Mouse (Mus musculus) liver, embryonic 13.5 days (tissue): ENCODE results near the gene Mcf2l. TPM values are rescaled to one million over a fixed set of nuclear protein-coding genes. Genes with fewer than 3 reads are reported as not detected.
A peak's percentile ranks its signal among the peaks of the same experiment; 100 is the strongest.

Experiments
- ATAC-seq: fragments of 200-750 bp; cut with Nextera tagmentation; 2 replicates; pipeline ENCODE4 v1.8.0; 2017; ENCODE audit warnings: low read depth, mild to moderate bottlenecking, moderate number of reproducible peaks, moderate library complexity
- DNase-seq: peaks from one replicate; pipeline ENCODE4 v3.0.0; 2022
- H3K27ac ChIP-seq: fragments of 300-500 bp; sonication (generic); 2 replicates; pipeline ENCODE4 v1.5.1; 2015; ENCODE audit warnings: moderate library complexity, mild to moderate bottlenecking, inconsistent platforms
- H3K27me3 ChIP-seq: fragments of 300-500 bp; sonication (generic); 2 replicates; pipeline ENCODE4 v1.6.1; 2015; ENCODE audit warnings: mild to moderate bottlenecking, inconsistent platforms
- H3K36me3 ChIP-seq: fragments of 300-500 bp; sonication (generic); 2 replicates; pipeline ENCODE4 v1.6.1; 2015; ENCODE audit warnings: mild to moderate bottlenecking, inconsistent platforms
- H3K4me1 ChIP-seq: fragments of 300-500 bp; sonication (generic); replicated peaks from 2 replicates; pipeline ENCODE4 v1.6.1; 2015; ENCODE audit warnings: inconsistent platforms
- H3K4me2 ChIP-seq: fragments of 300-500 bp; sonication (generic); 2 replicates; pipeline ENCODE4 v1.6.1; 2015; ENCODE audit warnings: inconsistent platforms, mild to moderate bottlenecking, moderate library complexity
- H3K4me3 ChIP-seq: fragments of 300-500 bp; sonication (generic); replicated peaks from 2 replicates; pipeline ENCODE4 v1.5.1; 2015; ENCODE audit warnings: mild to moderate bottlenecking, inconsistent platforms
- H3K9ac ChIP-seq: fragments of 300-500 bp; sonication (generic); 2 replicates; pipeline ENCODE4 v1.6.1; 2015; ENCODE audit warnings: mild to moderate bottlenecking, inconsistent platforms
- H3K9me3 ChIP-seq: fragments of 300-500 bp; sonication (generic); replicated peaks from 2 replicates; pipeline ENCODE4 v1.6.1; 2016; ENCODE audit warnings: inconsistent platforms
- WGBS: fragments of 180-500 bp; shearing (Covaris S2); methylation state at CpG from one replicate; pipeline ENCODE4 v1.1.7; 2015; ENCODE audit not compliant: insufficient replicate concordance; 5-methylcytosine and 5-hydroxymethylcytosine counted together
- polyA plus RNA-seq: library from polyadenylated mRNA; unstranded; fragments of >200 nt; fragmentation: Nextera tagmentation; extraction: Ambion mirVana; gene quantifications from 2 replicates; pipeline ENCODE4 v1.2.1, GENCODE M21; 2015

Gene Mcf2l
- polyA plus RNA-seq, 1 experiment from 2014 or later: 0.89 TPM

DNA sequence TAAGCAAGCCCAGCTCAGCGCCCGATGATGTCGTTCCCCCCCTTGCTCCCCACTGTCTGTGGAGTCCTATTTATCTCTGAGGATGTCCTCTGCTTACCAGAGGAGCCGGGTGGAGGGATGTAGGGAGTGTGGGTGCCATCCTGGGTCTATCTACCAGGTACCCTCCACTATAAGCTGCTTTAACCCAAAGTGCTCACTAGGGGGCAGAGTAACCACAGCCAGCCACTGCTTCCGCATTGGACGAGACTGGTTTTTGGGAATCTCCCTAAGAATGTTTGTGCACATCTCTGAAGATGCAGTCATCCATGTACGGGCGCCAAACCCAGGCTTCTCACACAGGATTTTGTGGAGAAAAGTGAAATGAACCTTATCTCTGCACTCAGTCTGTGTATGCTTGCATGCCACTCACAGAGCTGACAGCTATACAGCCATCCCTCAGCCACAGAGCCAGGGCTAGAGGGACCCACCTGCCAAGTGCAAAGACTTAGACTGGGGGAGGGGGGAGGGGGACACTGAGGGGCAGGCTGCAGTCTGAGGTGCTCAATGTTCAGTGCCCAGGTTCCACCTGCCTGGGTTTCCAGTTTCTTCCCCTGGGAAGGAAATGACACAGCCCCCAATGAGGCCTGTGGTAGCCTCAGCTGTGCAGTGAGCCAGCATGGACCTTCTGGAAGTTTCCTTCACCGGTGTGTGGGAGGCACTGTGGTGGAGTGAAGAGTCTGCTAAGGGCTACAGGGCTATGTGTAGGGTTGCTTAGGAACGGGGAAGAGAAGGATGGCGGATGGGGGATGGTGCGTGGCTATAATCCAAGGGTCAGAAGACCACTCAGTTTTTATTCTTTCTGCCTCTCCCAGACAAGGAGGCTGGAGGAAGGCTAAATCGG is 23.1 kb downstream of the Mcf2l start:
- Histone ChIP-seq H3K4me3 (no peak overlapping the region), H3K4me2 (no peak overlapping the region), H3K9ac (no peak overlapping the region), H3K27me3 (peaks cover 36% of the 10 kb centered on the region), H3K27ac (no peak overlapping the region), H3K4me1 (no peaks in the 10 kb centered on the region; the same call in 1 of the 2 replicates), H3K9me3 (no peaks in the 10 kb centered on the region), H3K36me3 (no peaks in the 10 kb centered on the region)
- ATAC-seq: no peak
- 41% methylated on average over 13 of the region's 13 CpGs for WGBS
- no peak for DNase-seq

- Histone ChIP-seq H3K4me1 (no peaks in the 10 kb centered on the region; the same call in 1 of the 2 replicates), H3K4me2 (no peak overlapping the region), H3K27ac (no peak overlapping the region), H3K27me3 (peaks cover 33% of the 10 kb centered on the region), H3K9ac (no peak overlapping the region), H3K4me3 (no peak overlapping the region), H3K9me3 (no peaks in the 10 kb centered on the region), H3K36me3 (no peaks in the 10 kb centered on the region)
- ATAC-seq (no peak), DNase-seq (no peak)
- WGBS: 38% methylated on average over 9 of the region's 9 CpGs
Observed at GRCm38 (mm10) chr8:12897815-12898214, 24.2 kb downstream of the Mcf2l start.

DNA sequence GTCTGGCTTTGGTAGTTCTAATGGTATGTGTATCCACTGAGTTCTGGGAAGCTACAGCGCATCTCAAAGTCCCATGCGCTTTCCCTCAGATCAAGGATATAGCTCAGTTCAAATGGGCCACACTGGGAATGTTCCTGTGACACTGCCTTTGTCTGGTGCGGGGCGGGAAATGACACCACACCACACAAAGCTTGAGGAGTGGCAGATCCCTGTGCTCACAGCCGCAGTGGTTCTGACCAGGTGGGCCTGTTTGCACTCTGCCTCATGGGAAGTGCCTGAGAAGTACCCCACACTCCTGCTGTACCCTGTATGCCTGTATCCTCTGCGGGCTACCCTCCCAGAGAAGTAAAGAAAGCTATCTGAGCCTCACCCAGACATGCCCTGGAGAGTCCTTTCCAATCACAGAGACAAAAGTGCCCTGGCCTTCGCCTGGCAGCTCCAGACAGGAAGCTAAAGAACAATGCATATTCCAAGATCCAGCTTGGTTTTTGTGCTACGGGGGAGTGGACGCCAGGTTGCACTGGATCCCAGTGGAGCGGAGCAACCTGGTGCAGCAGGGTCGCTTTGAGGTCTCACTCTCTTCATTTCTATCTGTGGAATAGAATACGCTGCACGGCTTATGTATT is 30.3 kb downstream of the Mcf2l start:
- no peaks in the 10 kb centered on the region for H3K9me3 ChIP-seq
- 70% methylated on average over 13 of the region's 13 CpGs for WGBS
- H3K4me2 ChIP-seq: no peak overlapping the region
- H3K36me3 ChIP-seq: no peaks in the 10 kb centered on the region
- no peak overlapping the region for H3K9ac ChIP-seq
- H3K4me1 ChIP-seq: no peaks in the 10 kb centered on the region
- no peak for ATAC-seq
- no peak overlapping the region for H3K27ac ChIP-seq
- no peak overlapping the region for H3K4me3 ChIP-seq
- no peak for DNase-seq
- 0 out of 2 replicates have a peak, but pooled peaks cover 22% of the 10 kb centered on the region for H3K27me3 ChIP-seq

- peaks cover 28% of the 10 kb centered on the region; the same call in 1 of the 2 replicates for H3K27me3 ChIP-seq
- H3K4me1 ChIP-seq: no peaks in the 10 kb centered on the region
- no peak overlapping the region for H3K9ac ChIP-seq
- DNase-seq (no peak), ATAC-seq (no peak)
- H3K4me2 ChIP-seq: no peak overlapping the region
- no peak overlapping the region for H3K4me3 ChIP-seq
- no peaks in the 10 kb centered on the region for H3K9me3 ChIP-seq
- WGBS: 34% methylated on average over 5 of the region's 5 CpGs
- no peak overlapping the region for H3K27ac ChIP-seq
- H3K36me3 ChIP-seq: no peaks in the 10 kb centered on the region
Observed at GRCm38 (mm10) chr8:12905122-12905521, 31.5 kb downstream of the Mcf2l start.

- ATAC-seq (no peak), DNase-seq (no peak)
- Histone ChIP-seq H3K4me2 (no peak overlapping the region), H3K4me3 (no peak overlapping the region), H3K27ac (no peak overlapping the region), H3K27me3 (peaks cover 28% of the 10 kb centered on the region; the same call in 1 of the 2 replicates), H3K9ac (no peak overlapping the region), H3K36me3 (no peaks in the 10 kb centered on the region), H3K4me1 (no peaks in the 10 kb centered on the region), H3K9me3 (no peaks in the 10 kb centered on the region)
- WGBS: 64% methylated on average over 11 of the region's 11 CpGs
Observed at GRCm38 (mm10) chr8:12905599-12906321, 32.2 kb downstream of the Mcf2l start.

GRCm38 (mm10) chr8:12906597-12906996 is 33.0 kb downstream of the Mcf2l start:
- Histone ChIP-seq H3K4me2 (no peak overlapping the region), H3K4me1 (no peaks in the 10 kb centered on the region), H3K9me3 (no peaks in the 10 kb centered on the region), H3K4me3 (no peak overlapping the region), H3K9ac (no peak overlapping the region), H3K36me3 (no peaks in the 10 kb centered on the region), H3K27me3 (peaks cover 20% of the 10 kb centered on the region; the same call in 1 of the 2 replicates), H3K27ac (no peak overlapping the region)
- 71% methylated on average over 5 of the region's 5 CpGs for WGBS
- no peak for DNase-seq
- ATAC-seq: no peak

DNA sequence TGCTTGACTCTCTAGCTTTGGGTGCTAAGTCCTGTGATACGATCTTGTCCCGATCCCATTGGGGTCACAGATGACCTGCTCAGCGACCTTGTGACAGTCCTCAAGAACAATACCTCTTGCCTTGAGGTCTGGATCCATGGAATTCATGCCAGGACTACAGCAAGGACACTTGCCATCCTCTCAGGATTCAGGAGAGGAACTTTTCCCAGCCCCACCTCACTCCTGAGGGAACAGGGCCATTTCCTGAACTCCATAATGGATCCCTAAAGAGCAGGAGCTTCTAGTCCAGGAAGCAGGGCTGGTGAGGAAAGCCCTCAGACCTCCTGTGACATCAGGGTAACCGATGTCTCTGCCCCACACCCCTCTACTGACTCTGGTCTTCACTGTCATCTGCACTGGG is 34.1 kb downstream of the Mcf2l start:
- H3K4me2 ChIP-seq: no peak overlapping the region
- no peak overlapping the region for H3K27ac ChIP-seq
- H3K9ac ChIP-seq: no peak overlapping the region
- DNase-seq (no peak), ATAC-seq (no peak)
- H3K27me3 ChIP-seq: peaks cover 16% of the 10 kb centered on the region; the same call in 1 of the 2 replicates
- no peak overlapping the region for H3K4me3 ChIP-seq
- H3K36me3 ChIP-seq: no peaks in the 10 kb centered on the region
- H3K9me3 ChIP-seq: no peaks in the 10 kb centered on the region
- 63% methylated on average over 4 of the region's 4 CpGs for WGBS
- H3K4me1 ChIP-seq: no peaks in the 10 kb centered on the region

- no peak for ATAC-seq
- no peak overlapping the region for H3K4me3 ChIP-seq
Observed at GRCm38 (mm10) chr8:12912011-12912410, 38.4 kb downstream of the Mcf2l start.

DNA sequence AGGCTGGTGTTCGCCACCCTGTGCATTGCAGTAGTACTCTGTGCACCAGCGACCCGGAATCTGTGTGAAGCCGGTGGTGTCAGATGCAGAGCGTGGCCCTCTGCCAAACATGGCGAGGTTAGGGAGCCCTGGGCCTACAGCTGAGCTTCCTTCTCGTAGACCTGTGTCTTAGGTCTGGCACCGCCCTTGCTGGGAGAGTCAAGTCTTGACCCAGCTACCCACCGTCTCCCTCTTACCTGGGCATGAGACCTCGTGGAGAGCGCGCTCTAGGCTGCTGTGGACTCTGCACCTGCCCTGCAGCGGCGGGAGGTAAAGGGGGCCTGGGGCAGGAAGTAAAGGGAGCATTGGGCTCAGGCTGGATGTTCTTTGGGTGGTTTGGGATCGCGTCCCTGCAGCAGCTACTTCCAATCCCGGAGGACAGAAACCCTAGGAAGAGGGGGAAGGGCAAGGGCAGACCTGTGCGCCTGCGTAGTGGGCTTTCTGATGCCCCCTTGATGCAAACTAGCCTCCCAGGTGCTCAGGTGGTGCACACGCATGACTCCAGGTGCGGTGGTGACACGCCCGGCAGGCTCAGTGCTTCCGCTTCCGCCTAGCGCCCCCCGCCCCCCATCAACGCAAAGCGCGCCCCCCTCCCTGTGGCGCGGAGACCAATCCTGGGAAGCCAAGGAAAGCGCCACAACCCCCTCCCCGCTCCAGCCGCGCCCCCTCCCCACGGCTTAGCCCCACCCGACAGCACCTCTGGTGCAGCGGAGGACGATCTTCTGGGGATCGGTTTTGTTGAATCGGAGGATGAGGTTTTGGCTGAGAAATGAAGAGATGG is 41.8 kb downstream of the Mcf2l start:
- peak overlapping the region; percentile 38 for H3K4me2 ChIP-seq
- no peaks in the 10 kb centered on the region for H3K9me3 ChIP-seq
- H3K27ac ChIP-seq: no peak overlapping the region
- no peak for ATAC-seq
- no peak for DNase-seq
- H3K4me1 ChIP-seq: no peaks in the 10 kb centered on the region
- H3K27me3 ChIP-seq: peaks cover 39% of the 10 kb centered on the region
- 20% methylated on average over 40 of the region's 42 CpGs for WGBS
- H3K9ac ChIP-seq: no peak overlapping the region
- peak overlapping the region; percentile 19; the same call in 1 of the 2 replicates for H3K4me3 ChIP-seq
- no peaks in the 10 kb centered on the region for H3K36me3 ChIP-seq

More at GRCm38 (mm10) chr8:12912011-12912410, 38.4 kb downstream of the Mcf2l start:
- Histone ChIP-seq H3K4me2 (no peak overlapping the region), H3K9me3 (no peaks in the 10 kb centered on the region), H3K27me3 (peaks cover 45% of the 10 kb centered on the region), H3K9ac (no peak overlapping the region), H3K36me3 (no peaks in the 10 kb centered on the region), H3K4me1 (no peaks in the 10 kb centered on the region), H3K27ac (no peak overlapping the region)
- DNase-seq: no peak
- WGBS: 43% methylated on average over 5 of the region's 5 CpGs

- Histone ChIP-seq H3K4me3 (0 out of 2 replicates have a peak overlapping the region, but pooled peaks have one; percentile 19), H3K27me3 (peaks cover 39% of the 10 kb centered on the region), H3K4me1 (no peaks in the 10 kb centered on the region), H3K36me3 (no peaks in the 10 kb centered on the region), H3K27ac (no peak overlapping the region), H3K9ac (no peak overlapping the region), H3K4me2 (no peak overlapping the region), H3K9me3 (no peaks in the 10 kb centered on the region)
- WGBS: 59% methylated on average over 16 of the region's 16 CpGs
- ATAC-seq (no peak), DNase-seq (no peak)
Observed at GRCm38 (mm10) chr8:12916156-12916900, 42.7 kb downstream of the Mcf2l start.
